Mouse (Mus musculus) retina, postnatal 1 day (tissue): ENCODE measurements around the gene Angptl7.

Experiments
- DNase-seq: peaks from one replicate; pipeline ENCODE4 v3.0.0-alpha.2; 2012

Angptl7 gene

GRCm38 (mm10) chr4:148491448-148491847 is 8.8 kb downstream of the Angptl7 start:
- no peak for DNase-seq

DNA sequence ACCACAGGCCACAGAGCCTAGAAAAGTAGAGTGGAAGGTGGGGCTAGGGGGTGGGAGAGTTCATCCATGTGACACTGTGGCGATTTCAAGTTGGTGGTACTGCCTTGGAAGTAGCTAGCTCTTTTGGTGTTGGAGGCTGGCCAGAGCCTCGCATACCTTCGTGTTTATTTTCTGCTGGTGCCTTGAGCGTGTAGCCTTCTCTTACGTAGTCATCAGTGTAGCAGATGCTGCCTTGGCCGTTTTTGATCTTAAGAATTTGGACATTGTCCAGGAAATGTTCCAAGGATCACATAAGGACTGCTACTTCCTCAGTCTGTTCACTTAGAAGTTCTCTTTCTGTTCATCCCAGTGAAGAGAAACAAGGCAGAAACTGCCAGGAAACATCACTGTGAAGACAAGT is 9.8 kb downstream of the Angptl7 start:
- DNase-seq: no peak

DNA sequence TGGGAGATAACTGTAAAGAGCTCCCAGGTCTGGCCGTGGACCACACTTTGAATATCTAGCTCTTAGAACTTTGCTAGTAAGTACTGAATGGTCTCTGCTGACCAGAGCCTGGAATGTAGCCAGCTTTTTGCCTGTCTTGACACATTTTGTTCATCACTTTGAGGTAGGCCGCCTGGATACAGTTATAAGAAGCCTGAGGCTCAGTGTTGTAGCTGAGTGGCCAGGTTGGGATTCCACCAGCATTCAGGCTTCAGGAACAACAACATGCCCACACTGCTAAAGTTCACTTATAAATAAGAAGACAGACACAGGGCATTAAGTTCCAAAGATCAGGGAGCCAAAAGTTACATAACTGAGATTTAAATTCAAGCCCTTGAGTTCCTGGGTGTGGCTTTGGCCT is 12.4 kb downstream of the Angptl7 start:
- no peak for DNase-seq

DNA sequence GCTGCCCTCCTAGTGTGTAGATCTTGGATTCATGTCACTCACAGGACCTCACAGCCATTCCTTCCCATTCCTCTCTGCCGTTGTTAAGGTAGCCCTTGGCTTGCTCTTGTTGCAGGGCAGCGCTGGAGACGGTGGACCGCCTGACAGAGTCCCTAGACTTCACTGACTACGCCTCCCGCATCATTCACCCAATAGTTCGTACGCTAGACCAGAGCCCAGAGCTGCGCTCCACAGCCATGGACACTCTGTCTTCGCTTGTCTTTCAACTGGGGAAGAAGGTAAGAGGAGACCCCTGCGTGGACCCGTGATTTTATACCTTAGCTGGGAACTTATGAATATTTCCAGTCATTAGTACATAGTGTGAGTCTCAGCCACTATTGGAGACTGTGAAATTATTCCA is 15.7 kb downstream of the Angptl7 start:
- DNase-seq: no peak

GRCm38 (mm10) chr4:148481557-148482168 is 18.6 kb downstream of the Angptl7 start:
- DNase-seq: no peak

- no peak for DNase-seq
Observed at GRCm38 (mm10) chr4:148480245-148480644, 20.0 kb downstream of the Angptl7 start.

DNA sequence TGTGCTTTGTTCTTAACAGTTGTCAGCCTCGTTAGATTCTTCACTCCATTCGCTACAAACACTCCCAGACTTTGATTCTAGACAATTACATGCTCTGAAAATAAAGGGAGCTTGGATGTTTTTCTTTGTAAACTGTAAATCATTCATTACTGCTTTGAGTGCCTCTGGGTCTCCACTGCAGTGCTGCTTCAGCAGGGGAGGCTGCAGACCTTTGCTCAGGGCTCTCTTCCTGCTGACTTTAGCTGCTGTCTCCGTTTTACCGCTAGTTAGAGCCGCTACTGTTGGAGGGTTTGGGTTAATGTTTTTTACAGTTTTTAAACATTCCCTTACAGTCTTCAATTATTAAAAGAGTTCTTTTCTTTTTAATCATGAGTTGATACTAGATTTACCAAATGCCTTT is 26.8 kb downstream of the Angptl7 start:
- DNase-seq: no peak

DNA sequence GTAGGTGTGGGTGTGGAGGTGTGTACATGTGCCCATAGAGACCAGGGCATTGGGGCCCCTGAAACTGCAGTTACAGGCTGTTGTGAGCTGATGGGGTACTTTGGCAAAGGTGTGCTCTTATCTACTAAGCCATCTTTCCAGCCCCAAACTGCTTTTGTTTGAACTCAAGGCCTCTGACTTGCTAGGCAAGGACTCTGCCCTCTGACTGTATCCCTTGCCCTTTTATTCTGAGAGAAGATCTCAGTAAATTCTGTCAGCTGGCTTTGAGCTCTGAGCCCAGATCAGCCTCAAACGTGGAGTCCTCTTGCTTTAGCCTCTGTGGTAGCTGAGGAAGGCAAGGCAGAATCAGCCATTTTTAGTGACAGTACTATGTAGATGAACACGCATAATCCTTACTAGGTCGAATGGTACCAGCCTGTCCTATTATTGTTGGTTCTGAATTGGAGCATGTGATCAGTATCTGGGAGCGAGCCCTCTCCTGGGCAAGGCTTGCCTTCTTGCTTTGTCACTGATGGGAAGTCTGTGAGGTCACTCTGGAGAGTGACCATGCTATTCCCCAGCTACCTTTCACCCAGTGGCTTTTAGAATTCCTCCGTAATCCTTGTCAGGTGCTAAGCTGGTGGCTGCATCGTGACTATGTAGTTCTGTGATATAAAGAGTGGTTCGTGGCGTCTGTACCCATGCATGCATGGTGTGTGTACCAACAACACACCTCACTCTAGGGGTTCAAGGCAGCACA is 27.7 kb downstream of the Angptl7 start:
- no peak for DNase-seq

DNA sequence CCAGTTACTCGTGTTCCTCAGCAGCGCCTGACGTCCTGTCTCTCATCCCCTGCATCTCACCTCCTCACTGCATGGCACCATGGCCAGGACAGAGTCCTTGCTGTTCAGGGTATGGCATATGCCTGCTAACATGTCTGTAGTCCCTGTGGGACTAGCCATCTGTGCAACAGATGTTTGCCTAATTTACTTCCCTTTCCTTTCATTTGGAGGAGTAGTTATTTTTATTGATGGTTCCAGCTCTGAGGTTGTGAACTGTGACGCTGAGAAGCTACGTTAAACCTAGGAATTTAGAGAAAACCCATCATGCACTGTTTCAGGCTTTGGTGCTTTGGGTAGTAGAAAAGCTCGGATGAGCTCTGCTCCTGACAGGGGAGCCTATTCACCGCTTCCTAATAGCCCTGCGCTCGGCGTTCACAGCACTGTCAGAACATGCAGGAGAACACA is 28.9 kb downstream of the Angptl7 start:
- no peak for DNase-seq

GRCm38 (mm10) chr4:148469487-148470252 is 30.6 kb downstream of the Angptl7 start:
- no peak for DNase-seq

DNA sequence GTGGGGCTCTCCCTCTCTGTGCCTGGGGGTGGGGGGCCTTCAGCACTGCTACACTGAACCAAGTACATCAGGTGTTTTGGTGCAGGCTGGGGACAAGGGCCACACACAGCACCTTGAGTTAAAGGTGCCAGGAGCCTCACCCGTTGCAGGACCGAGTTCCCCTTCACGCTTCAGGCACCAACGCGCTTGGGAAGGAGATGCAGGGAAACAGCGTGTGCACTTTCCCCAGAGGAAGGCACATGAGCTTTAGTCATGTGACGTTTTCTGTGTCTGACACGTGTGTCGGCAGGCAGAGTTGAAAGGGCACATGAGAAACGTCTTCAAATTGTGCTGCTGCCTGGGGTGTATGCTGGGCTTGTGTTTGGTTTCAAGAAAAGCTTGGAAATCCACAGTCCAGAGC is 31.9 kb downstream of the Angptl7 start:
- DNase-seq: no peak

GRCm38 (mm10) chr4:148466511-148467079 is 33.7 kb downstream of the Angptl7 start:
- DNase-seq: no peak

GRCm38 (mm10) chr4:148464869-148465268 is 35.4 kb downstream of the Angptl7 start:
- DNase-seq: no peak

DNA sequence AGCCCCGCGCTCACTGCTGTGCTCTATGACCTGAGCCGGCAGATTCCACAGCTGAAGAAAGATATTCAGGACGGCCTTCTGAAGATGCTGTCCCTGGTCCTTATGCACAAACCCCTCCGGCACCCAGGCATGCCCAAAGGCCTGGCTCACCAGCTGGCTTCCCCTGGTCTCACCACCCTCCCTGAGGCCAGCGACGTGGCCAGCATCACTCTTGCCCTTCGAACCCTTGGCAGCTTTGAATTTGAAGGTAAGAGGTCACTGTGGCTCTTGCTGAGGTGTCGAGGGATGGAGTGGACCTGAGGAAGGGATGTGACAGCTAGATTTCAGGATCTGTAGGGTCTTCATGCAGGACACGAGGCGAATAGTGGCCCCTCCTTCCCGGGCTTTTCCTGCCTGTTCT is 36.0 kb downstream of the Angptl7 start:
- no peak for DNase-seq

DNA sequence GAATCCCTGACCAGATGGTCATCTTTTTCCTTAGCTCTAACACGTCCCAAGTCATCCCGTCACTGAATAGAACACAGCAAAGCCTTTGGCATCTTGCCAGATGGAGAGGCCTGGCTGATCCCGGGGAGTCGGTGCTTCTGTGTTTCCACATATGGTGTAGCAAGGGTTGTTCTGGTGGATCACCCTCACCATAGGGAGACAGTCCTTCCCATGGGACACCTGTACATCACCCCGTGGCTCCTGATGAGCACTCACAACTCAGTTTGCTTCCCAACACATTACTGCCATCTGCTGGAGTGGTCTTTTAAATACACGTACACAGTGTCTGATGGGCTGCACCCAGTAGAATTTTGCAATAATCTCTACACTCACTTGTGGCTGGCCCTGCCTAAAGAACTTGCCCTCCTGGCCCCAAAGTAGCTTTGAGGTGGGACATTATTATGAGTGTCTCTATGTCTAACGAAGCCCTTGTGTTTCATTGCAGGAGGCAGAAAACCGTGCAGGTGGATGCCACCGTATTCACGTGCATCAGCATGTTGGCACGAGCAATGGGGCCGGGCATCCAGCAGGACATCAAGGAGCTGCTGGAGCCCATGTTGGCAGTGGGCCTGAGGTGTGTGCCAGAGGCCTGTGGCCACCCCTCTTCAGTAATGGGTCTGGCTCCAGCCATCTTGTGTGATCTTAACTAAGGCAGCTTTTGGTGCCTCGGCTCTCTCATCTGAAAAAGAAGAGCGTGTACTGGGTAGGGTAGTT is 36.9 kb downstream of the Angptl7 start:
- DNase-seq: peak; percentile 61

DNA sequence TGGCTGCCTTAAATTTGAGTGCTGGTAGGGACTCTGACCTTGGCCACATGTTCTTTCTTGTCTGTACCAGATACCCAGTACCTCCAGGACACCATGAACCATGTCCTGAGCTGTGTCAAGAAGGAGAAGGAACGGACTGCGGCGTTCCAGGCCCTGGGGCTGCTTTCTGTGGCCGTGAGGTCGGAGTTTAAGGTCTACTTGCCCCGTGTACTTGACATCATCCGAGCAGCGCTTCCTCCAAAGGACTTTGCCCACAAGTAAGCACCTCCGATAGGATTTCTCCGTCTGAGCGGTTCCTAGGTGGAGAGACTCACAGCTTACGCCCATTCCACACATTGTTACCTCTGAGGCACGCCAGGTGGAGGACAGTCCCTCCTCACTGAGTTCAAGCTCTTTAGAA is 37.5 kb downstream of the Angptl7 start:
- no peak for DNase-seq

- no peak for DNase-seq
Observed at GRCm38 (mm10) chr4:148461772-148462171, 38.5 kb downstream of the Angptl7 start.

DNA sequence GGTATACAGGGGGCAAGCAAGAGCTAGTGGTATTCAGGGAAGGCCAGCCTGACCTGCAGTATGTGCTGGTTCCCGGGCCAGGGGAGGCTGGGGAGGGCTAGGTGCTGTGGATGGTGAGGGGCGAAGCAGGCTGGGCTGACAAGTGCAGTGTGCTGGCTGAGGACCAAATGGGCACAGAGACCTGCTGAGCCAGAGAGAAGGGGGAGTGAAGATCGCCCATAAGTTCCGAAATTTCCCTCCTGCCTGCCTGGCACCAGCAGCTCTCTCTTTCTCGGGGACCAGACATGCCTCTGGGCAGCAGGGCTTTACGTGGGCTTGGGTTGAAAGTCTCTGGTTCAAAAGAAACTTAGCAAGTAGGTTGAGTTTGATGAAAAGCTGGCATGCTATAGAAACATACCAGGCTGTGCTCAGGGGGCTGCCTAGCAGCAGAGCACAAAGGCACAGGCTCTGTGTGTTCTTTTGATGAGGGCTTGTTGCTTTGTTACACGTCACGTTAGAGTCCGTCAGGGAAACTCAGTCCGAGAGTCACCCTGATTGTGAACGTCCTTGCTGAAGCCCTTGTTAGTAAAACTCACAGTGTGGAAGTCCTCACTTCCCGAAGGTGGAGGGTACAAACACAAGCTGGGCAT is 39.5 kb downstream of the Angptl7 start:
- DNase-seq: no peak

DNA sequence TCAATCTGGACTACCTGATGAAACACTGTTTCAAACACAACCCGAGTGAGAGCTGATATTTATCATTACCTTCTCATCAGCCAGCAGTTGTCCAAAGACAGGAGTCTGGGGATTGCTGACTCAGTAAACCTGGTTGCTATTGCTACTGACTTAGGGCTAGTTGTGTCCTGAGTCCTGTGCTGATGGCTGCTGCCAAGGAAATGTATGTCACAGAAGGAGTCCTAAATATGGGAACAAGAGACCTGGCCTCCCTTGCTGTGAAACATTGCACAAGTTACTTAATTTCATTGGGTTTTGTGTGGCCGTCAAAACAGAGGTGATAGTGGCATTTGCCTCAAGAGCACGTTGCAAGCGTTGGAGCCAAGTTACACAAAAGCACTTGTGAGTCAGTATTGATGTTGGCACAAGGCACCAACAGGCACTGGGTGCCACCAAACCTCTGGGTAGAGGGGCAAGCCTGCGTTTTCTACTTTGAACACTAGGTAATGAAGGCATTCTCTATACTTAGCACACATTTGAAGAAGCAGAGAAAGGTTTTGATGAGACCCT is 44.7 kb downstream of the Angptl7 start:
- DNase-seq: no peak

GRCm38 (mm10) chr4:148453707-148454106 is 46.6 kb downstream of the Angptl7 start:
- no peak for DNase-seq

DNA sequence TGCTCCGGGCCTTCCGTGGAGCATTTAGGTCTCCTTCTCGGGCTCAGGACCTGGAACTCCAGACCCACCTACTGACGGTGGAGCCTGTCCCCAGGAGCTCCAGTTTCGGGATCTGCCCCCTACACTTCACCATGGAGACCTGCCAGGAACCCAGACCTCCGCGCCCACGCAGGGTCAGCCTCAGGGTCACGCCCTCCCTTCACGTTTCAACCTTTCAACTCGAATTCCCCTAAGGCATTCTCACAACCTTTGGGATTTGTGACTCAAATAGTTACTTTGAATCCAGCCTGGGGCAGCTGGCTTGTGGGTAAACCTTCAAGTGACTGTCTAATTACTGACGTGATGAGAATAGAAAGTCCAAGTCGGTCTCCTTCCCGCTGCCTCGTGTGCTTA is 51.4 kb downstream of the Angptl7 start:
- no peak for DNase-seq
